Mouse (Mus musculus) 3134 (cell line): Measurements from ENCODE around the gene Tjp3.
A peak's percentile ranks its signal among the peaks of the same experiment; 100 is the strongest.

ENCODE experiments used
- DNase-seq: peaks from one replicate; pipeline ENCODE4 v3.0.0-alpha.2; 2011; ENCODE audit warnings: low spot score; ENCODE audit not compliant: insufficient read length; ENCODE audit errors: extremely low read depth

Tjp3 gene

DNA sequence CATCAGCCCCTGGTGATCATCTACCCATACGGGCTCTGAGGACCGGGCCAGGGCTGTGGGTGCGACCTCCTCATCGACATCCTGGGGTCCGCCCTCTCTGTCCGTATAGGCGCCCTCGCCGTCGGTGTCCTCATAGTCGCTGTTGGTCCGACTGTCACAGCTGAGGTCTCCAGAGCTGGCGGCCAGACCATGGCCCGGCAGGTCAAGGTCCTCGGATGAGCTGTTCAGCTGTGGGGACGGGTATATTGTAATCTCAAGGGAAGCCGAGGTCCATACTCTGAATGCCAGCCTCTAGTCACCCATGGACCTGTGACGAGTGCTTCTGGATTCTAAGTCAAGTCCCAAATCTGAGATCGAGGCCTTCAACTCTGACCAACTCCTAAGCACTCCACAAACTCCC, 17.5 kb downstream of the Tjp3 start:
- DNase-seq, result no peak

DNA sequence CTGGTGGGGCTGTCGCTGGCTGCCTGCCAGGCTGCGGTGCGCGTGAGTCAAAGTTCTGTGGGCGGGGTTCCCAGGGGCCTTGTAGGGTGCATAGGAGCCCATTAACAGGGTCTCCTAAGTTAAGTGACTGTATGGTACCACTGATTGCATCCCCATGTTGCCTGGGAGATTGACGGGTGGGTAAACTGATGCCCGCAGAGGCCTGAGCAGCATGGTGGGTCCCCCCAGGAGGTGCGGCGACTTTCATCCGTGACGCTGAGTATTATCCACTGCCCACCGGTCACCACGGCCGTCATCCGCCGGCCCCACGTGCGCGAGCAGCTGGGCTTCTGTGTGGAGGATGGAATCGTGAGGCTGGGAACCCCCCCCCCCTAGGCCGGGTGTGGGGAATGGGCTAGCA, 19.0 kb downstream of the Tjp3 start:
- DNase-seq, result no peak

DNA sequence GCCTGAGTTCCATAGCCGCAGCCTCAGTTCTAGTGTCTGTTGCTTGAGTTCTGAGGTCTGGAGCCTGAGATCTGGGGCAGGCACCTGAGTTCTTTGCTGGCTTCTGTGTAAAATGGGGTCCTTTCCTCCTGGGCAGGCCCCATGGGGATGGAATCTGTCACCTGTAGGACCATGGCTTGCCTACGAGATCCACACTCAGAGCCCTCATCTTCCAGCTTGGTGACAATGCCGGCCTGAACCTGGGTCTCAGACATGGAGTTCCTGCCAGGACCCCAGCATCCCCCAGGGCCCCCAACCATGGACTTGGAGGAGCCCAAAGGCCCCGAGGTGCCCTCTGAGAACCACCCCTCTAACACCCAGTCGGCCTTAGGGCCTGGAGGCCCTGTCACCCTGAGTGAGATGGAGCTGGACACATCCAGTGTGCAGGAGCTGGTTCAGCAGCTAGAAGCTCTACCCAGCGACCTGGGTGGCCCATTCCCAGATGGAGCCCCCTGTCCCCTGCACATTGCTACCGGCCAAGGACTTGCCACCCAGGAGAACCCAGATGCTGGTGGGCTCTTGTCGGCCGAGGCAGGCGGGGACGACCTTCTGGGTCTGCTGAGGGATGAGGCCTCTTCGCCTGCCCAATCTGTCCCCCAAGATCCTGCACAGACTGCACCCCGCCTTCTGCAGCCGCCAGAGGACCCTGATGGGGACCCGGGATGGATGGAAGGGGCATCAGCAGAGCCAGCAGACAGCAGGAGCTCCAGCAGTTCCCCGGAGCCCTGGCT, 22.6 kb downstream of the Tjp3 start:
- no peak for DNase-seq

DNA sequence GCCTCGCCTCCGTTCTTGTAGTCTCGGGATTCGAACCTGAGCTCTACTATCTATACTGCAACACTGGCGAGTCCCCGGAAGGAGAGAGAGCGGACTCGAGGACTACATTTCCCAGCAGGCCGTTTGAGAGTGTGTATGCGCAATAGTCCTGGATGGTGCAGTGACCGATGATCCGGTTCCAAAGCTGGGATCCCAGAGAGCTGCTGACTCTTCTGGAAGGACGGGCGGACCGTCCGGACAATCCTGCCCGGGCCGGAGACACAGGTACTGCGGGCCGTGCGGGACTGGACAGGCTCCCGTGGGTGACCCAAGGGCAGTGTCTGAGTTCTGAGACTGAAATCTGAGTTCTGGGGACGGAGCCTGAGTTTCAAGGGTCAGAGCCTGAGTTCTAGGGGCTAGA, 23.3 kb downstream of the Tjp3 start:
- peak; percentile 80 for DNase-seq

DNA sequence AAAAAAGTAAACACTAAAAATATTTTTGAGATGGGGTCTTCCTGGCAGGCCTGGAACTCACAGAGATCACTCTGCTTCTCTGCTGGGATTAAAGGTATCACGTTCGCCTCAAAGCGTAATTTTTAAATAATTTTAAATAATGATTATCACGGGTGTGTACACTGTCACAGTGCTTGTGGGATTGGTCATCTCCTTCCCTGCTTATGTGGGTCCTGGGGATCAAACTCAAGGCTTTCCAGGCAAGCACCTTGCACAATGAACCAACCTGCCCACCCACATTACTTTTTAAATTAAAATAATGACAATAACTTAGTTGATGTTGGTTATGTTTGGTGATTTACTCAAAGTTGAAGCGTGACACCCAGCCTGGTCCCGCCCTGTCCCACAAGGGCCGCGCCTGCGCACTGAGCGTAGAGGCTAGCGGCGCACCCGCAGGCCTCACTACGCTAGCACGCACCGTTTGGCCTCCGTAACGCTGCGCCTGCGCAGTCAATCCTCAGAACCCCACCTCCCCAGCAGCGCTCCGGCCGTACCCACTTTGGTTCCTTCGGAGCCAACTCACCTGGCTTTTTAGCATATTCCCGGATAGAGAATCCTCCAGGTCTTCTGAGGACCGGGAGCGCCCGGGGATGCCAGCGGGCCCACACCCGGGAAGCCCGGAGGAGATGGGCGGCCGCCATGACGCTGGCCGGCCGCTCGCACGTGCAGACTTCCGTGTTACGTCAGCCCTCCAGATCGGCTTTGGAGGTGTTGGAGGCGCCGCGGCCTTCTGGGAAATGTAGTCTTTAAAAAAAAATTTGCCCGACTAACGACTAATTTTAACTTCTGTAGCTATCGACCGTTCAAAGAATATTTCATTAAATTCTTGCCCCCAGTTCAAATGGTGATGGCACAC, 24.9 kb downstream of the Tjp3 start, which contains the start of the genes Mrpl54 and Apba3:
Gene Mrpl54 (minus strand): TSS at position 724 of the 895 bp plus-strand sequence.
Gene Apba3 (plus strand): TSS at position 750 of the 895 bp plus-strand sequence.
- DNase-seq, result peak; percentile 97

DNA sequence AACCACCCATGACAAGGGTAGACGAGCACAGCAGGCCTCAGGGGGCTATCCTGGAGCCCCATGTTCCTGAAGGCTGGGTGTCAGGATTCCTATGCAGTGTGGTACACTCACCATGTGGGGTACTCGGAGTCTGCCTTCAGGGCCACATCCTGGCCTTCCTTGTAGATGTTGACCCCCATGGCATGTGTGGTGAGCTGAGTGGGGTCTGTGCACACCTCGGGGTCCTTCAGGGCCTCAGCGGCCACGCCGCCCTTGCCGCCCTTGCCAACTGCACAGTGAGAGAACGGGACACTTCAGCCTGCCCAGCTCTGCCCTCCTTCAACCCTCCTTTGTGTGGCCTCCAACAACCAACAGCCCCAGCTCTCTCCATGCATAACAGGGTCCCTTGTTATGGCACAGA, 25.8 kb downstream of the Tjp3 start:
- DNase-seq, result no peak

DNA sequence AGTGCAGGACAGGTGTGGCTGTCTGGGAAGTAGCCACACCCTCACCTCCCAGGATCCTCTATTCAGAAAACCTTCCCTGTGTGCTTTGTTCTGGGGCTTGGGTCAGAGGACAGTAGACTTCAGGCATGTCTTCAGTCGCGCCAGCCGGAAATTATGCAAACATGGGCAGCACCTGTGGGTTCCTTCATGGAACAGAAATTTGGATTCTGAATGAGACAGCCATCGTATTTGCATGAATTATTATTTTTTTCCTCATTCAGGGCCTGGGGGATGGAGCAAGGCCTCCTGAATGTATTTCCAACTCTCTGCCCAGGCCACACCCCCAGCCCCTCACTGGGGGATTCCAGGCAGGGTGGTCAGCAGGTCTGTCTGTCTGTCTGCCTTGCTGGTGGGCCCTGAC, 30.4 kb downstream of the Tjp3 start:
- no peak for DNase-seq

DNA sequence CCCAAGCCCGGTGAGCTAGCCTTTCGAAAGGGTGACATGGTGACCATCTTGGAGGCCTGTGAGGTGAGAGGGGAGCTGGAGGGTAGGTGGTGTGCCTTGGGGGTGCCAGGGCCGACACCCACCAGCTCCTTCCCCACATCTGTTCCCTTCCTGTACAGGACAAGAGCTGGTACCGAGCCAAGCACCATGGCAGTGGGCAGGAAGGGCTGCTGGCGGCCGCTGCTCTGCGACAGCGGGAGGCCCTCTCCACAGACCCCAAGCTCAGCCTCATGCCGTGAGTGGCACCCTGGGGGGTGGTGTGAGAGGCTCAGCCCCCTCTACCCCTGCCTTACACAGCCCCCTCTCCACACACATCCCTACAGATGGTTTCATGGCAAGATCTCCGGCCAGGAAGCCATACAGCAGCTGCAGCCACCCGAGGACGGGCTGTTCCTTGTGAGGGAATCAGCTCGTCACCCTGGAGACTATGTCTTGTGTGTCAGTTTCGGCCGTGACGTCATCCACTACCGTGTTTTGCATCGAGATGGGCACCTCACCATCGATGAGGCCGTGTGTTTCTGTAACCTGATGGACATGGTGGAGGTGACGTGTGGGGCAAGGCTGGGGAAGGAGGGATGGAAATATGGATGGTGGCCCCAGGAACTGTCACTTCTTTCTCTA, 32.0 kb downstream of the Tjp3 start:
- no peak for DNase-seq

DNA sequence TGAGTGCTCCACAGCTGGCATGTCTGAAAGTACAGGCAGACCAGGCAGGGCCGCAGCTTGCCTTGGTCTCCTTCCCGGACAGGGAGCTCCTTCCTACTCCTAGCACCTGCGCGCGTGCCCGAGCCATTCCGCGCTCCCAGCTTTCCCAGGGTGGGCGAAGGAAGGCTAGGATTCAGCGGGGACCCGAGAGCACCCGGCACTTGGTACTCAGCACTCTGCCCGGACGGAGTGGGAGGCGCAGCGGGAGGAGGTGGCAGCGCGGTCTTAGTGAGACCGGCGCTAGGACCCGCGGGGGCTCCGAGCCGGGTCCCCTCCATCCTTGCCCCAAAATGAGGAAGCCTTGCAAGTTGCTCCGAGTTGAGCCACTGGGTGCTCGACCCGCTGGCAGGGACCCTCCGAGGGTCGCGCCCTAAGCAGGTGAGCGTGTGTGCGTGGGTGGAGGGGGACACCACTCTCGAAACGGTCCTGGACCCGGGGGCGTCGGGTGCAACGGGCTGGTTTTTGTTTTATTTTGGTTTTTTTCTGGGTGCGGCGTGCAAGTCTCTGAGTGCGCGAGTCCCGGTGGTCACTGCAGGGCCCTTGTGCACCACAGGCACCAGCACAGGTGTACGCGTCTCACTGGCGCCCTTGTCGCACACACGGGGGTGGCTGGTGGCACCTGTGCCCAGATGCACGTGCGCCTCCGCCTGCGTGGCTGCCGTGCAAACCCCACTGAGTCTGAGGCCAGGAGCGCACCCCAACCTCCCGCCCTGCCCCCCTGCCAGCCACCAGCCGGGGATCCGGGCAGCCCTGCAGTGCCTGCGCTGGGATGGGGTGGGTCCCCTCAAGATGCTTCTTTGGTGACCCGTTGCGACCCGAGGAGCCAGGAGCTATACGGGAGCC, 34.0 kb downstream of the Tjp3 start:
- DNase-seq, result no peak

DNA sequence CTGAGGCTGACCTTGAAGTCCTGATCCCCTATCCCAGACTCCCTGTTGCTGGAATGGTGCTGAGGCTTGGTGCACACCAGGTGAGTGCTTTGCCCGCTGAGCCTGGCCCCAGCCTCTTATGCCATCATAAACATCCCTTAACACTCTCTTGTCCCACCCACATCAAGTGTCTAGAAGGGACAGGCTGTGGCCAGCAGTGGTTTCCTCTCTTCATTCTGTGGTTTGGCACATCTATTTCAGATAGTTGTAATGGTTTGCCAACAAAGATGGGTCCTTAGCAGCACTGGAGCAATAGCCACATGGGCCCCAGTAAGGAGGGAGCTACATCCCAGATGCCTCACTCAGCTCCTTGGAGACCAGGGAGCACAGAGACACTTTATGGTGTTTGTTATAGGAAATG, 36.5 kb downstream of the Tjp3 start:
- no peak for DNase-seq

DNA sequence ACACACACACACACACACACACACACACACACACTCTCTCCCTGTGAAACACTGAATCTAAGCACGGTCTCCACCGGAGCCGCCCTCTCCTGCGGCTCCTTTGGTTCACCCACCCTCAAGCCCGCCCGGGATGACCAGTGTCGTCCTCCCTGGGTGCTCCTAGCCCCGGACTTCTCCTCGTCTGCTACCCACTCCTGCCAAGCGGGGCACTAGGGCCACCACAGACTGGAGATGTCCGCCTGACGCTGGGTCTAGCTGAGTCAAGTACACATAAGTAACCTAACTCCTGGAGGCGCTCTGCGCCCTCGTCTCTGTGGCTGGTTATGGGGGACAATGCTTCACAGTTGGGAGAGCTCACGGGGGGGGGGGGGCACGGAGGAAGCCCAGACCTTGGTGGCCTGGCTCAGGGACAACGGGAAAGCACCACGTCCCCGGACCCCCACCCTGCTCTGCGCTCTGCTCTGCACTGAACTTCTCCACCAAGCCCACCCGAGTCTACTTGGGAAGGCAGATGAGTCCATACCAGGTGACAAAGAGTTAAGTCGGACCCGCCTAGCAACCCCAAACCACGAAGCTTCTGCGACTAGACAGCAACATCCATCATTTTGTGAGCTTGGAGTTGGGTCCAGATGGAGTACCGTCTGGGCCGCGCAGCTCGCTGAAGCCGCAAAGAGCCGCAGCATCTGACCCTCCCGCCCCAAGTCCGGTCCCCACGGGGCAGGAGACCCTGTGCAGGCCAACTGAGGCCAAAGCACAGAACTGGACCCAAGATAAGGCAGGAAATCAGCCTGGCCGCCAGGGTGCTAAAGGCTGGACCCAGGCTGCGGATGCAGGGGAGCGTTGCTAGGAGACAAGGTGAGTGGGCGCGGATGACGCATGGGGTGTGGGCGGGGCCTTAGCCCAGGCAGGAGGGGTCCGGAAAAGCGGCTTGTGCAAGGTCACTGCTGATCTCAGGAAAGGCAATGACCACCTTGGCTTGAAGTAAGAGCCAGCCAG, 38.7 kb downstream of the Tjp3 start, which contains the start of gene Matk:
Gene Matk (plus strand): TSS at position 512 of the 996 bp plus-strand sequence.
- no peak for DNase-seq

DNA sequence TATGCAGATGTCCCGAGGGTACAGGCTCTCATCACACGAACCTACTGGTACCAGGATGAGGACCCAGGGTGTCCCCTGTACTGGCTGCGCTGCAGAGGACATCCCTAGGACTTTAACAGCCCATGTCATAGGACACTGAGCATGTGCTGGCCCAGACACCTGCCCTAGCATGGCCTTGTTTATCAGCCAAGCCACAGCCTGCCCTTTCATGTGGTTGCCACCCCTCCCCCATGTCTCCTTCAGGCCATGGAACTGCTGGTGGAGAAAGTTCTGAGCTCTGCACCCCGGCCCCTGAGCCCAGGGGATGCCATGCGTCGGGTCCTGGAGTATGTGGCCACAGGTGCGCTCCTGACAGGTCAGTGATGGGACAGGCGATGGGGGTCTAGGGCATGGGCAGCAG, 41.9 kb downstream of the Tjp3 start:
- DNase-seq, result no peak

DNA sequence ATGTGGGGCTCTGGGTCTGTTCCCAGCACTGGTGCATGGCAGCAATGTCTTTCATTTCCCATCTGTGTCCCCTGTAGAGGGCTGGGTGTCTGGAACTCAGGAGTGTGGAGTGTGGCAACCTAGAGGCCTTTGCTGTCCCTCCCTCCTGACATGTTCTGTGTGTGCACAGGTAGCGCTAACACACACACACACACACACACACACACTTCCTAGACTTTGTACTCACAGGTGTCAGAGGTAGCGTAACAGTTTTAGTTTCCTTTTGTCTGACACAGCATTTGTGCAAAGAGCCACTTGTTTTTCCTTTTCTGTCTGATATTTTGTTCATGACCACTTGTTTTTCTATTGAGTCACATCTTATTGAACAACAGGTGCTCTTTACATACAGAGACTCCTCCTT, 43.6 kb downstream of the Tjp3 start:
- no peak for DNase-seq

DNA sequence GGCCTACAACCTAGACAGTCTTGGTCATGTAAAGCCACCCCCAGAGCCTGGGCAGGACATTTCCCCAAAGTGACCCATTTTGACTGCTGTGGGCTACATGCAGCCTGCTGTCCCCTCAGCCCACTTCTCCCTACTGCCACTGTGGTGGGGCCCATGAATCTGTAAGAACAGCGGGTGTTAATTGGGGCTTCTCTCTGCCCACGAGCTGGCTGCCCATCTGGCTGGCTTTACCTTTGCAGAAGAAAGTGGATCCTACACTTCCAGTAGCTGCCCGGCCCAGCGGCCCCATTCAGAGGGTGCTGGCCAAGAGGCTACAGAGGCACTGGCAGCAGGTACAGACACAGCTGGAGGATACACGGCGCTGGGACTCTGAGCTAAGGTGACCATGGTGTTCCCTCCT, 46.2 kb downstream of the Tjp3 start:
- DNase-seq, result no peak

DNA sequence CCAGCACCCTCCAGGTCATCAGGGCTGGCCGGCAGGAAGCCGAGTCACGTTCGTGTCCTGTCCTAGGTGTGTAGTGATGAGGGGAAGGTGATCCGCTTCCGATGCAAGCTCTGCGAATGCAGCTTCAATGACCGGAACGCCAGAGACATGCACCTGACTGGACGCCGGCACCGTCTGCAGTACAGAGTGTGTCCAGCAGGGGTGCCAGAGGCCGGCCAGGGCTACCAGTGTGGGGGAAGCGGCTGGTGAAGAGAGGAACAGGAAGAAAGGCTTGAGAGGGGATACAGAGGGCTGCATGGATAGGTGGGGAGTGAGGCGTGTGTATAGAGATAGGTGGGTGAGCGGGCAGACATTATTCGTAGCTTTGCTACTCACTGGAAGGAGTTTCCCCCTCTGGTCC, 46.8 kb downstream of the Tjp3 start:
- DNase-seq, result peak; percentile 68

DNA sequence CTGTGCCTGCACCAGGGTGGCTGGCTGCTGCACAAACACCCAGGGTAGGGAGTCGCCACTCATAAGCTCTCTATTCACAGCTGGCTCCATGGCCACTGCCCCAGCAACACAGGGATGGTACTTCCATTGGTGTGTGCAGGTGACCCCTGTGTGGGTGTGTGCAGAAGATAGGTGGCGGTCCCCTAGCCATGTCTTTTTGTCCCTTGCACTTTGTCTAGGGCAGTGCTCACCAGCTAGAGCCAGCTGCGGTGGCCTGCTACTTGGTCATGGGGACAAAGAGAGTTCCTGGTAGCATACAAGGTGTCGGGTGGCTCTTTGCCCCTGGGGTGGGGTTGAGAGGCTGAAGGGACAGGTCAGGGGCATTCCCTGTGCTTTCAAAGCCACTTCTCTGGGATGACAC, 47.2 kb downstream of the Tjp3 start:
- DNase-seq, result no peak

DNA sequence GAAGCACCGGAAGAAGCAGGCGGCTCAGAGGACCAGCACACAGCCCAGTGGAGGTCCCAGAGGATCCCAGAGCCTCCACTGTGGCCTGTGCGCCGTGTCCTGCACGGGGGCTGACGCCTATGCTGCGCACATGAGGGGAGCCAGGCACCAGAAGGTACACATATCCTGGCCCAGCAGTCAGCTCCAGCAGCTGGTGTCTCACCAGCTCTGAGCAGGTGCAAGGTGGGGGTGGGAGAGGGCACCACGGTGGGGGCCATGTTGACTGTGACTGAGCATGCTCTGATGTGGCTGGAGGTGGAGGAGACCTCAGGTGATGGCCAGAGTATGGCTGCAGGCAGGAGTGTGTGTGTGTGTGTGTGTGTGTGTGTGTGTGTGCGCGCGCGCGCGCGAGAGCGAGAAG, 49.4 kb downstream of the Tjp3 start:
- DNase-seq, result no peak

DNA sequence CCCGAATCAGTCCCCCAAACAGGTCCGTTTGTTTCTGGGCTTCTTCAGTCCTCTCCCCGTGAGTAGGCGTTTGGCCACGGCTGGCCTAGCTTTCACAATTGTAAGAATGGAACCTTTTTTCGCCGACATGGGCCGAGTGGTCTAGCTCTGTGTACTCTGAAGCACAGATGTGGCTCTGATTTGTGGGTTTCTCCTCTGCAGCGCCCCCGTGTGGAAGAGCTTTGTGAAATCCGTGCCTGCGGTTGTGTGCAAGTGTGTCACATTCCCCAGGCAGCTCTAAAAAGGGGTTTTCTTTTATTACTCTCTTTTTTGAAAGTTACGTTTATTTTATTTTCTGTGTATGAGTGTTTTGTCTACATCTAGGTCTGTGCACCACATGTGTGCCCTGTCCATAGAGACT, 50.5 kb downstream of the Tjp3 start:
- DNase-seq, result no peak

DNA sequence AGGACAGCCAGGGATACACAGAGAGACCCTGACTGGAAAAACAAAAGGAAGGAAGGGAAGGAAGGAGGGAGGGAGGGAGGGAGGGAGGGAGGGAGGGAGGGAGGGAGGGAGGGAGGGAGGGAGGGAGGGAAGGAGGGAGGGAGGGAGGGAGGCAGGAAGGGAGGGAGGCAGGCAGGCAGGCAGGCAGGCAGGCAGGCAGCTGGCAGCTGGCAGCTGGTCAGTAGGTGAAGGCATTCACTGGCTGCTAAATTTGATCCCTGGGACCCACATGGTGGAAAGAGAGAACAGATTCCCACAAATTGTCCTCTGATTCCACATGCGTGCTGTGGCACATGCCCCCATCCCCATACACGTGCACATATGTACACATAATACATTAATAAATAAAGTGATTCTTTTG, 52.8 kb downstream of the Tjp3 start:
- DNase-seq, result no peak
